Mouse (Mus musculus): ENCODE measurements at regions not wholly inside any gene's neighbourhood (a gene's known extent, or its start where the extent isn't known, plus 50 kb on each side); places are given as distances from the start of the nearest gene placed in this dataset. TPM values are rescaled to one million over a fixed set of nuclear protein-coding genes. Genes with fewer than 3 reads are reported as not detected.

Small RNAs in the stretch of these regions (microRNA-seq; reads per million reads assigned to microRNA genes)
- gene Gm44319, result not detected

All from adrenal gland, postnatal 4 days (tissue).